Mouse (Mus musculus) NIH3T3 (cell line): ENCODE data around the gene Acaca.

Experiments used
- DNase-seq: peaks from one replicate; pipeline ENCODE4 v3.0.0-alpha.2; 2012; ENCODE audit warnings: low read depth

Gene Acaca

DNA sequence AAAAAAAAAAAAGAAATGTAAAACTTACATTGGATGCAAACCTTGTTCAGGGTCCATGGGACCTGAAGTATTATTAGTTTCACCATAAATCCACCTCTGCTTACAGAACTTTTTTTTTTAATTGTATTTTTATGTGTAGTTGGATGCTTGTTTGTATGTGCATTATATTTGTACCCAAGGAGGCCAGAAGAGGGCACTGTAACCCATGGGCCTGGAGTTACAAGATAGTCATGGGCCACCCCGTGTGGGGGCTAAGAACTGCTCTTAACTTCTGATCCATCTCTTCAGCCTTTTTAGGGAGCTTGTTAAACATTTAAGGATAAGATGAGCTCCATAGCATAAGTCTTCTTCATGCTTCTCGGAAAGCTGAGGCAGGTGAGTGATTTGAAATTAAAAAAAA lies 21.4 kb downstream of the Acaca start:
- DNase-seq = peak; percentile 71

DNA sequence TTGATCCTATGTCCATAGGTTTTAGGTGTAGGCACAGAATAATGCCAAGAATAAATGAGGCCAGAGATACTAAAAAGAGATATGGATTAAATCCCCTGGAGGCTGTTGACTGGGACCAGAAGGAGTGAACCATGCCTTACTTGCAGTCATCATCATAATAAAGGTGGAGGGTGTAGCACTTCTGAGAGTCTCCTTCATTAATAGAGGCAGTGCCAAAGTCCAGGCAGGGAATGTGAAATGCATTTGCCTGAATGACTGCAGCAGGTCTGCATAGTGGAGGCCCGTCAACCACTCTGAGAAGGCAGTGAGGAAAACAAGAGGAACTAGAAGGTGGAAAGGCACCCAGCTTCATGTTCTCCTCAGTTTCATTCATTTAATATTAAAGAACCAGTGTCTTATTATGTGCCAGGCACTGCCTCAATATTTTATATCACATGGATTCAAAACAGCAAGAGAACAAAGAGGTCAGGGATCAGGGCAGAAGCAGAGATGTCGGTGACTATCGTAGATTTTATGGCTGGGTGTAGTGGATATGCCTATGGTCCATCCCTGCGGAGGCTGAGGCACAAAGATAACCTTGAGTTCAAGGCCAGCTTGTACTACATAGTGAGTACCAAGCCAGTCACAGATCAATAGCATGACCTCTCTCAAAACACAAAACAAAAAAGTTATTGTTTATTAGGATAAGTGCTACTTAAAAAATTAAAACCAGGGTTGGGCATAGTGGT lies 27.2 kb downstream of the Acaca start:
- no peak for DNase-seq

DNA sequence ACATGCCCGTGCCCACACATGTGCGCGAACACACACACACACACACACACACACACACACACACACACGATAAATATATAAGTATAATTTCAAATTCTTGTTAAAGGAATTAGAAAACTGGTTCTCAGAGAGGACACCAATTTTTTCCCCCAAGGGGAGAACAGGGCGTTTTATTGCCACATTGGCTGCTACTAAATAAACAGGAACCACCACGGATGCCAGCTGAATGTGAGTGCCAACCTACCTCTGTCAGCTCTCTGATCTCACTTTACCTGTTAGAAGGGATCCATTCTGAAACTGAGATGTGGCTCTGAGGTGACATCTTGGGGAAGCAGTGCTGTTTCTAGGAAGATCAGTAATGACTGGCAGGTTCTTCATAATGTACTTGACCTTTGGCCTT lies 34.7 kb downstream of the Acaca start:
- DNase-seq = no peak

DNA sequence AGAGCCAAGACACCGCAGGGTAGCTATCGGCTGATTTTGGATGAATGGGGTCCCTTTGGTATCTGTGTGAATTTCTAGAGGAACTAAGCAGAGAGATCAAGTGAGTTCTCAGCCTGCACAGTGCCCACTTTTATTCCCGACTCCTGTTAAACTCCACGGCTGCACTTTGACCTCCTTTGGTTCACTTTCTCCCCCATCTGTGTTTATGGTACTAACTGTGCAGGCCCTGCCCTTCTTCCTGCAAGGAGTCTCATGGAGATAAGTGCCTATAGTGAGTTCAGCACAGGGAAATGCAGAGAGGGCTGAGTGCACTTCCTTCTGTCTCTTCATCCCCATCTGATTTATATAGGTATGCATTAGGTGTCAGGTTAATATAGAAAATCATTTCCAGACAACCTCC lies 35.1 kb downstream of the Acaca start:
- no peak for DNase-seq

DNA sequence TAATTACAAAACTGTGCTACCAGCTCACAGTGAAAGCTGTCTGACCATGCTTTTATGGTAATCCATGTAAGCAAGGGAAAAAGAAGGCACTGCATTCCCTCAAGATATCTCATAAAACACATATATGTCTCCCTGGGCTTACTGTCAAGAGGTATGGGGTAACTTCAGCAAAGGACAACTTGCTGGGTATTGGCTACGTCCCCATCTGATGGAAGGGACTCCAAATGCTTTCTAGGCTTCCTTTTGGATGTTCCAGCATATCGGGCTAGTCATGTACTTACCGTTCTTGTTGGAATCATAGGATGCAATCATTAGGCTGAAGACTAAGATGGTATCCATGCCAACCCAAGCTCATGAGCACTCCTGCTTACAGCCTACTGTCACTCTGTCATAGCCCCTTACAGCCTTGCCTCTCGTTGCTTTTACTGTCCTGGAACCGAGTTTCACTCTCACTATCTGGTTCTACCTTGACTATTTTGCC lies 37.6 kb downstream of the Acaca start, which contains the start of gene Gm11437:
Gene Gm11437, minus strand, starts transcription at position 431 of the 481 bp plus-strand sequence.
- DNase-seq = no peak

DNA sequence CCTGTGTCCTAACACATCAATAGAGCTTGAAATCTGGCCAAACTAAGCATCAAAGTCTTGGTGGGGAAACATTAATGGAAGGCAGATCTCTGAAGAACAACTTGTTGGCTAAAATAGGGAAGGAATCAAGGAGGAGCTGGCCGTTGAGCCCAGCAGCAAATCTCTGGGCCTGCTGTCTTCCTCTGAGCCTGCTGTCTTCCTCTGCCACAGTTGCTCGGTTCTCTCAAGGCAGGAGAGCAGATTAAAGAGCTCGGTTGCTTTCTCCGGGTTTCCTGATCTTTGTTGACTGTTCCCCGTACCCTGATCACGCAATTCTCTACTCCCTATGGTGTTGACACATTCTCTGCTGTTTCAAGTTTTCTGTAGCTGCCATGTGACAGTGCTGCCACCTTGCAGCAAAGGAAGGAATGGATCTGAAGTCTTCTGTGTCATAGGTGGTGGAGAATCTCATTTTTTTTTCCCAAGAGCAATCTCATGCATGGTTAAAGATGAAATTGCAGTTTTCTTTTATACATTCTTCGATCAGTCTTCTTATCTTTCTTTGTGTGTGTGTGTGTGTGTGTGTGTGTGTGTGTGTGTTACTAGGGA lies 39.3 kb downstream of the Acaca start:
- peak; percentile 83 for DNase-seq

DNA sequence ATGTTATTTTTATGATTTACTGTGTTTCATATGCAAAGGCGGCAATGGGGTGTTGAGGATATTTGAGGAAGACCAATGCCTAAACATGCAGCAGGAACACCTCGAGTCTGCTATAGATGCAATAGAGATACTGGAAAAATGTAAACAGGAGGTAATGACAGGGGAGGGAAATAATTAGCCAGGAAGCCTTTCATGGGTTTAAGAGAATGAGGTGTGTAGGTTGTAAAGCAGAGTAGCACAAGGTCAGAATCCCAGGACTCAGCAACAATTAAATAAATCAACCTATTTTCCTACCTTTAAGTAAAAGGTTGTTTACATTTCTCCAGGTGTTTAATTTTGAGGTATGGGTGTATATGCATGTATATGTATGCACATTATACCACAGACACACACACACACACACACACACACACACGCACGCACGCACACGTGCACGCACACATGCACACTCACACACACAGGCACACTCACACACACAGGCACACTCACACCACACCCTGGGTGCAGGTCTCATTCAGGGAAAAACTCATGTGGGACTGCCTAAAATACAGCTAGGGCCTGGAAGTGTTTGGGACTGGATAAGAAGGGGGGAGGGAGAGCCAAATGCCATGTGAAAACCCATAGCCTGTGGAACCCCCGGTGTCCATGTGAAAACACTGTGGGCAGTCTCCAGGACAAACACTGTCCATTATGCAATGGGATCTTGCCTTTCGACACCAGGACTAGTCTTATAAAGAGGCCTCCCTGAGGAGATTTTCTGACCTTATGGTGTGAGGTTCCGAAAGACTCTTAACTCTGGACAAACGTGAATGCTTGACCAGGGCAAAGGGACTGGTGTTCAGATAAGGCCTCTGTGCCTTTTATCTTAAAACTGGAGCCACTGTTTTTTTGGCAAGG lies 43.3 kb downstream of the Acaca start:
- DNase-seq = no peak

DNA sequence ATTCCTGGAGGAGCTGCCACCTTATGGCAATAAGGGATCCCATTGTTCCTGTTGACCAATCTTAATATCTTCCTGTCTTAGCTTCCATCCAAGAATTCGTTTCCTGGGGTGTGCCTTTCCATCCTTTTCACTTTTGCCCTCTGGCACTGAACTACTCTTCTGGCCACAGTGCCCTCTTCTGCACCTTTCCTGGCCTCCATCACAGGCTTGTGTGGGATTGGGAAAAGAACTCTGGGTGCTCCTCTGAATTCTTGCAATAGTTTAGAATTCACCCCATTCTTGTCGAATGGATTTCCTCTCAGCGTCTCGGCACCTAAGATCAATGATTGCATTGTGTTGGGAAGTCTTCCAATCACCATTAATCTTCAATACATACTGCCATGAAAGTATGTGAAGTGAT lies 49.1 kb downstream of the Acaca start:
- peak; percentile 49 for DNase-seq

DNA sequence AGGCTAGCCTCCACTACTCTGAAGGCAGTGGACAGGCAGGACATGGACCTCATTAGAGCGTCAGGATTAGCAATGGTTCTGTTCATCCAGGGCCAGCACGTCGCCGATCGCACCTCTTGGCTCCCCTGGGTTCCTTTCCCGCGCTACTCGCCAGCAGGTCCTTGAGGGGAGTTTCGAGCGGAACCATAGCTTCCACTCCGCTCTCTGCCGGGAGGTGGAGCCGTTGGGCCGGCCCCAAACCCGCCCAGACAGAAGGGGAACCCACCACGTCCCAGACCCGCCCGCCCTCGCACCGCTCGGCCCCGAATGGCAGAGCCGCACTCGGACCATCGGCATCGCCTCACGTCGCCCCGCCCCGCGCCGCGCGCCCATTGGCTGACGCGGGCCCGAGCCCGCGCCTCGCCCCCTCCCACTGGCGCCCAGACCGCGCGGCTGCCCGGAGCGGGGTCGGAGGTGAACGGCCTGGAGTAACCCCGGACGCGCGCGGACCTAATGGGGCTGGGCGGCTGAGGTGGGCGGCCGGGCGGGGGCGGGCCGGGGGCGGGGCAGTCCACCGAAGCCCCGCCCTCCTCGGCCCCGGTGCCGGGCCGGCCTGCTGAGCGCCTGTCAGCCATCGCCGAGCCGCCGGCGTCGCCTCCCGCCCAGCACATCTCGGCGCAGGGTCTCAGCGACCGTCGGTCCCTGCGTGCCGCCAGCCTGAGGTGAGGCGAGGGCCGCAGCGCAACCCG lies 49.9 kb downstream of the Acaca start:
- peak; percentile 99 for DNase-seq

DNA sequence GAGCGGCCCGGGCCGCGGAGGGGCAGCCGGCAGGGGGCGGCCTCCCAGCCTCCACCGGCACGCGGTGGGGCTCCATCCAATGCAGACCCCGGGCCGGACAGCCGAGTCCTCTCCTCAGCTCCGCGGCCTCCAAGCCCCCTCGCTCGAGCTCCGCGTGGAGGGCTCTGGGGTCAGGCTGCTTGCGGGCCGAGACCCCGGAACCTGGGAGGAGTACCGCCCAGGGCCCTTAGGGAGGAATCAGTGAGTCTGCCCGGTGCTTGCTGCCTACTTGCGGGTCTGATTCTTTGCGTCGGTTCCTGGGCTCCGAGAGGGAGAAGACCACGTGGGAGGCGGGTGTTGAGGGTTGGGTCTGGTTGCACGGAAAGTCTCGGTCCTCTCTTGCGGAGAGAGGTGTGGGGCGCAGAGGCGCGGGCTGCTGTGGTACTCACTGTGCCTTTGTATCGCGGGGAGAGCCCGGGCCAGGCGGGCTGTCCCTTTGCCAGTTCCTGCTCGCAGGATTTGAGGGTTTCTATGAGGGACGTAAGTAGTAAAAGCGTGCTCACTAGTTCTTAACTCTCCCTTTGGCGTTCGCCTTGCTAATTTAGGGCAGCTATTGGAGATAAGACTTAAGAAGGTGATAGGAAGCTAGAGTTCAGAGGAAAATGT lies 50.6 kb downstream of the Acaca start:
- DNase-seq = peak; percentile 82

DNA sequence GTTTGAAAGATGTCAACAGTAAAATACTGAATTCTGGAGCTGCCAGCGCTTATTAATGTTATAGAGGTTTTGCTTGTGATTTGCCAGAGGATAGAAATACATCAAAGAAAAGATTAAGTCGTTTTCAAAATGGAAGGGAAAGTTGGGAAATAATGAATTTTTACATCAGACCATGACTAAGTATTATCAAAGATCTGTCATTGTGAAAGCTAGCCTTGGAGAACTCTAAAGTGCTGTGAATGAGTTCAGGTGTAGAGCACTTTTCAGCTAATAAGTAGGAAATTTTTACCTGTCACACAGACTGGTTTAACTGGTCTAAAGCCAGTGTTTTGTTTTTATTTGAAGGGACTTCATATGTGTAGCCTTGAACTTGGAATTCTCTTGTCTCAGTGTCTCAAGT lies 51.8 kb downstream of the Acaca start:
- DNase-seq = no peak

DNA sequence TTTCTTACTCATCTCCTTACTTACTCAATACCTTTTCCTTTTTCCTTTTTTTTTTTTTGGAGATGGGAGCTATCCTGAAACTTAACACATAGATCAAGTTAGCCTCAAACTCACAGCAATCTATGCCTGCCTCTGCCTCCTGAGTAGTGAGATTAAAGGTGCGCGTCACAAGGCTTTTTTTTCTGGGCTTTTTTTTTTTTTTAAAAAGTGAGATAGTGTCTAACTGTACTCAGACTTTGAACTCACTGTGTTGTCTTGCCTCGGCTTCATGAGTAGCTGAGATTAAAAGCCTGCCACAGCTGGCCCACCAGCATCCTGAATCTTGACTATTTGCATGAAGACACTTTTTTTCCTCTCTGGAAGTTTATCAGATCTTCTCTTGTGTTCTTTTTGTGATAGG lies 59.1 kb downstream of the Acaca start:
- no peak for DNase-seq

DNA sequence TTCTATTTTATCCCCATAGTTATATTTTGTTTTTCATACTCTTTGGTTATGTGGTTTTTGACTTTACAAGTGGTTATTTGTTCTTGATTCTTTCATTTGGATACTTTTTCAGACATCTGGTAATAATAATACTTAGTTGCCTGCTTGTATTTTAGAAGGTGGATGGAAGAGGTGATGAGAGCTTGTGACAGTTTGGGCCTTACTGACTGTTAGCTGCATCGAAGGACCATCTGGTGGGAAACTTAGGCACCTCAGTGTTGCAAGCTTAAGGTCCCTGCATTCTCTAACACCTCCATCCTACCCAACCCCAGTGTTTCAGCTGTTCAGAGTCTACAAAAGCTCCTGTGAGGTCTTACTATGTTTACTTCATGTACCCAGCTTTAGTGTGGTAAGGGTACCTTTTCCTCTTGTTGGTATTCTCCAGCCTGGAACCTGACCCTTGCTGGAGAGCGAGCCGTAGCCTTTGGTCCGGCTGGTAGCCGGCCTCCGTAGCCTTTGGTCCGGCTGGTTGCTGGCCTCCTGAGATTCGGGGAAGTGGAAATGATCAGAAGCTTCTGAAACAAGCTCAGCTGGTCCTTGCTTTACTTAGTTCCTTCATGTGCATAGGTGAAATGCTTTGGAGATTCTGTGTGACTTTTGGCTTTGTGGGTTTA lies 61.2 kb downstream of the Acaca start:
- DNase-seq = peak; percentile 24

DNA sequence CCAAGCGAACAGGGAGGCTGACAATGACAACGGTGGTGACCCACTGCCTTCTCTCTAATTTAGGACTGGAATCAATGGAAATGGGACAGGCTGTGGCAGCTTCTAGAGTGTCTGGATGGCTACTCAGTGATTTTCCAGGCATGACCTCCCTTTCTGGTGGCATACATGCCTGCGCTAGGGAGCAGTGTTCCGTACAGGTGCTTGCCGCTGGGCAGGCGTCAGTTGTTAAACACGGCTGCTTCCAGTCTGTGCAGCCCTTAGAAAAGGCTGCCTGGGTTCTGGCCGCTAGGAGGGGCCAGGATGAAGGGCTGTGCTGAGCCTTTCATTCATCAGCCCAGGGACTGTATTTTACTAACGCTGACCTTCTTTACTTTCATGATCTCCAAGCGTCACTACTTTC lies 63.8 kb downstream of the Acaca start:
- DNase-seq = no peak

DNA sequence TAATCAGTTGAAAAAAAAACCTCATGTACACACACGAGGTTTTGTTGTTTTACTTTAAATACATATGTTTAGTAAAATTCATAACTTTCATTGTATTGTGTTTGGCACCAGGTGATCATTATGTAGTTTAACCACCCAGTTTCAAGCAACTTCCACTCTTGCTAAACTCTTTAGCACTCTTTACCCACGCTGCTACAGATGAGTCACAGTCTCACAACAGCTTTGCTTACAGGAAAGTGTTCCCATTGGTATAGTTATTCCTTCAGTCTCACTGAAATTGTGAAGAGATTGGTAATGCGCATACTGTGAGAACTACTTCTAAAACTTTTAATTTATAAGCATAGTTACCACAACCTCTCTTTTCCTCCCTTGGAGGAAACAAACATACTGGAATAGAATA lies 65.3 kb downstream of the Acaca start:
- peak; percentile 38 for DNase-seq

DNA sequence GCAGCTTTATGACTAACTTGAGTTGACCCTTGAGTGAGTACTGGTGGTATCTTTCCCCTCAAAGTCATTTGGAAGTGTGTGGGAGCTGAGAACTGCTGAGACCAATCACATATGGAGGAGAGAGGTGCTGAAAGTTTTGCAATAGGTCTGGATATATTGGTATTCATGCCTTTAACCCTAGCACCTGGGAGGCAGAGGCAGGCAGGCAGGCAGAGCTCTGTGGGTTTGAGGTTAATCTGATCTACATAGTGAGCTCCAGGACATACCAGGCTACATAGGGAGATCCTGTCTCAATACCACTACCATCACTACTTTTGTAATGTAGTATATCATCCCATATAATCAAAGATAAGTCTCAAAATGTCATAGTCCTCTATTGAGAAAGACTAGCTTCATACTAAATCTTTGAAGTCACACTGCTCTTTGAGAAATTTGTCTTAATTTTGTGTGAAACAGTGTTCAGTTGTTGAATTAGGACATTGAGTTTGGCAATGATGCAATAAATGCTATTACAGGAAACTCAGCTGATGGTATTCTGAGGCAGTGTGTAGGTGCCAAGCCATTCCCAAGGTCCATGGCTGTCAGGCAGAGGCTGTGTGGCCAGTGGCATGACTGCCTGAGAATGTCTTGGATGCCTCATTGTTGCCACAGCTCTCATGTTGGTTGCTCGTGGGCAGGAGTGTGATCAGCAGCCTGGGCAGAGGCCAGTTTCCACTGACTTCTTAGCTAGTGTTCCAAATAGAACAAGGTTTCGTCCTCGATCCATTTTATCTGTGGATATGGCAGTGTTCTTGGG lies 68.3 kb downstream of the Acaca start:
- peak; percentile 31 for DNase-seq

DNA sequence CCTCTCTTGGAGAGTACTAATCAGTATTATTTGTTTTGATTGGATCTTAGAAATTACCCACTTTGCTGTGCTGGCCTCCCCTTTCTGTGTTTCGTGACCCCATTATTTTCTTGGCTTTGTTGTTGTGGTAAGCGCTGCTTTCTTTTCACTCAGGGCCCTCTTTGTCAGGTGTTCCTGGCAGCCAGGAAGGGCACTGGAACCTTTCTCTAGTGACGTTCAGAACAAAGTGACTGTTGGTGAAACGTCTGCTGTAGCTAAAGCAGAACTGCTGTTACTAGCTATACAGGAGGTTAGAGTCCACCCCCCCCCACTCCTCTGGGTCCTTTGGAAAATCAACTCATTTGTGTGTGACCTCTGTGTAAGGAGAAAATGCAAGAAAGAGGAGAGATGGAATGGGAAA lies 76.3 kb downstream of the Acaca start:
- DNase-seq = no peak

DNA sequence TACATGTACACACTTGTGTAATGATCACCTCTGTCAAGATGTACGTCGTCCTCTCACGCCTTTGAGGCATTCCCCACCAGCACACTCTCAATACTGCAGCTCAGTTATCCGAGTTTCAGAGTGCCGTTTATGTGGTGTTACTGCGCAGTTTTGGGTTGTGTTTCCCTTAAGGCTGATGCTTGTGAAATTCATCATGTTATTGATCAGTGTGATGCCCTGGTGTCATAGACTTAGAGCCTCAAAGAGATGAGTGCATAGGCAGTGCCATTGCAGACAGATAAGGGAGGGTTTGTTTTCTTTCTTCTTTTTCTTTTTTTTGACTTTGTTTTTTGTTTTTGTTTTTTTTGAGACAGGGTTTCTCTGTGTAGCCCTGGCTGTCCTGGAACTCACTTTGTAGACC lies 81.4 kb downstream of the Acaca start:
- no peak for DNase-seq

DNA sequence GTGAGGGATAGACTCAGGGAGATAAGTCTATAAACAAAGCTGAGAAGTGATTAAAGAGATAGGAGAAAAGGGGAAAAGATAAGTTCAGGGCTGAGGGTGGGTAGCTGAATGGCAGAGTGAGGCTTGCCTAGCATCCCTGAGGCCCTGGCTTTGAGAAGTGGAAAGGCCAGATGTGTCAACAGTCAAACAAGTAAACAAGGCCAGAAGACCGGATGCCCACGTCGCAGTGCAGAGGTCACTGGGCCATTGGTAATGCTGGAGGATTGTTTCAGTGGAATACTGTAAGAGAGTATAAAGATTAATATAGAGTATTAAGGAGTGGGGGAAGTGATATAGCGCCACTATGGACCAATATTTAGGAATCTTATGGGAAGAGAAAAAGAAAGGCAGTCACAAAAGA lies 89.5 kb downstream of the Acaca start:
- DNase-seq = no peak

DNA sequence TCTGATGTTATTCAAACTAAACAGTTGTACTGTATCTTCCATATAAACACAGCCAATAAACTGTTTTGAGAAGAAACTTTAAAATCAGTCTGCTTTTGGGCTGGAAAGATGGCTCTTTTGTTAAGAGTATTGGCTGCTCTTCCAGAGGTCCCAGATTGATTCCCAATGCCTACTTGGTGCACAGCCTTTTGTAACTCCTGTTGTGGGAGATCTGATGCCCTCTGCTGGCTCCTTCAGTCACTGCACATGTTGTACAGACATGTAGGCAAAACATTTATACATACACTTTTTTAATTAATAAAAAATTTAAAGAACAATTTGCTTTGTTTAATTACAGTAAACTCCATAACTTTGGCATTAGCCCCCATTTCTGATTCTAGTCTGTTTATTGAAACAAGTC lies 114.1 kb downstream of the Acaca start:
- peak; percentile 83 for DNase-seq
